Mouse (Mus musculus): ENCODE data around the gene Laptm5.

DNA sequence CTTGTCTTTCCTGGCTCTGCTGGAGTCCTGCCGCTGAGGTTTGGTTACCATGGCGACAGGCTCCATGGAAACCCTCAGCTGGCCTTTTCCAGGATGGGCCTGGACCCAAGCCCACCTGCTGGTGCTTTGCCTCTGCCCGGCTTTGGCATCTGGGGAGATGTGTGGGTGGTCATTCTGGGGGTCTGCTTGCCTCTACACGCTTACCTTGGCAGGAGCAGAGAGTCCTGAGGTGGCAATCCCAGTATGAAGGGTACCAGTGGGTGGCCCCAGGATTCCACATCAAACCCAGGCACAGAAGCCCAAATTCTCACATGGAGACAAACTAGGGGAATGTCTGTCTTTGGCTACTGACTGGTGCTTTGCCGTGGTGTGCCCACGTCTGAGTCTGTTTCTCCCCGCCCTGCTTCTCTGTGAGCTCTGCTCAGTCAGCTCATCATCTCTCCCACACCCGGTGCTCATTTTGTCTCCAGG lies 47.0 kb upstream of the Laptm5 start:
- TF ChIP-seq POLR2A (IDR thresholded peaks at IDR 0.05; ENCODE audit: extremely low read depth, insufficient read depth, low read length) (no peak), CTCF (IDR thresholded peaks at IDR 0.05; ENCODE audit: low read depth, low read length) (no peak)

All from liver, adult 2 months (tissue).